In genomic region chr7:28984452-28984851, GRCm38 (mm10) we compare ENCODE assay signal across 3 mouse cellular contexts.
TF ChIP-seq lines count a peak whose summit lies in the region.

No protein-coding gene starts in this region.

TF ChIP-seq in CH12.LX, 34 proteins besides CTCF, POLR2A, EP300 and RAD21:
- TF ChIP-seq ZNF384 (IDR thresholded peaks at IDR 0.05; ENCODE audit: low read depth, low read length) (peak; percentile 94), SIN3A (IDR thresholded peaks at IDR 0.05; ENCODE audit: low read length) (no peak), MAFK (IDR thresholded peaks at IDR 0.05; ENCODE audit: insufficient replicate concordance, low read length) (no peak), TCF12 (IDR thresholded peaks at IDR 0.05; ENCODE audit: low read depth, low read length) (no peak)
TF ChIP-seq in CH12.LX: peak in this region for 1.

TF ChIP-seq in ES-E14, 5 proteins besides CTCF, POLR2A, EP300 and RAD21:
- TF ChIP-seq ZNF384 (IDR thresholded peaks at IDR 0.05; ENCODE audit: low read depth, low read length) (peak; percentile 57; the same call in 1 of the 2 replicates), HCFC1 (IDR thresholded peaks at IDR 0.05; ENCODE audit: borderline replicate concordance, insufficient read depth, low read length) (no peak)

TF ChIP-seq in MEL, 35 proteins besides CTCF, POLR2A, EP300 and RAD21:
- peak; percentile 87 for TF ChIP-seq ZNF384 (IDR thresholded peaks at IDR 0.05; ENCODE audit: low read depth, low read length)
- no peak for TF ChIP-seq USF2 (IDR thresholded peaks at IDR 0.05; ENCODE audit: borderline replicate concordance in 1 of 2, insufficient read depth in 1 of 2, low read depth in 1 of 2, low read length in 2 of 2)
